Mouse (Mus musculus) midbrain, postnatal 0 days (tissue): Measurements from ENCODE around the gene Arsb. TPM values are rescaled to one million over a fixed set of nuclear protein-coding genes. Genes with fewer than 3 reads are reported as not detected.
A peak's percentile ranks its signal among the peaks of the same experiment; 100 is the strongest.

Source experiments
- ATAC-seq: fragments of 200-750 bp; cut with Nextera tagmentation; 2 replicates; pipeline ENCODE4 v1.8.0; 2017; ENCODE audit warnings: moderate number of reproducible peaks, mild to moderate bottlenecking, moderate TSS enrichment, moderate library complexity; ENCODE audit not compliant: low FRiP score
- DNase-seq: peaks from one replicate; pipeline ENCODE4 v3.0.0-alpha.2; 2015; ENCODE audit warnings: low spot score
- H3K27ac ChIP-seq: fragments of 300-500 bp; sonication (generic); 2 replicates; pipeline ENCODE4 v1.5.1; 2014; ENCODE audit warnings: low read depth, mild to moderate bottlenecking, low read length, mixed read lengths
- H3K27me3 ChIP-seq: fragments of 300-500 bp; sonication (generic); 2 replicates; pipeline ENCODE4 v1.6.1; 2014; ENCODE audit warnings: low read length, control low read depth, mixed read lengths; ENCODE audit not compliant: insufficient read depth
- H3K36me3 ChIP-seq: fragments of 300-500 bp; sonication (generic); 2 replicates; pipeline ENCODE4 v1.6.1; 2014; ENCODE audit warnings: low read length, control low read depth, mixed read lengths; ENCODE audit not compliant: insufficient read depth
- H3K4me1 ChIP-seq: fragments of 300-500 bp; sonication (generic); 2 replicates; pipeline ENCODE4 v1.6.1; 2014; ENCODE audit warnings: mild to moderate bottlenecking, control low read depth, antibody characterized with exemption, low read length, mixed read lengths; ENCODE audit not compliant: insufficient read depth
- H3K4me2 ChIP-seq: fragments of 300-500 bp; sonication (generic); 2 replicates; pipeline ENCODE4 v1.6.1; 2014; ENCODE audit warnings: low read depth, mild to moderate bottlenecking, low read length, mixed read lengths; ENCODE audit not compliant: poor library complexity, severe bottlenecking
- H3K4me3 ChIP-seq: fragments of 300-500 bp; sonication (generic); 2 replicates; pipeline ENCODE4 v1.5.1; 2014; ENCODE audit warnings: low read depth, mild to moderate bottlenecking, low read length, moderate library complexity
- H3K9ac ChIP-seq: fragments of 300-500 bp; sonication (generic); replicated peaks from 2 replicates; pipeline ENCODE4 v1.6.1; 2014; ENCODE audit warnings: mild to moderate bottlenecking, low read length, moderate library complexity, mixed read lengths; ENCODE audit not compliant: poor library complexity, severe bottlenecking
- H3K9me3 ChIP-seq: fragments of 300-500 bp; sonication (generic); 2 replicates; pipeline ENCODE4 v1.6.1; 2016; ENCODE audit warnings: low read length, control low read depth
- CTCF ChIP-seq: IDR thresholded peaks from 2 replicates; pipeline ENCODE4 v1.5.1; 2016; ENCODE audit warnings: antibody characterized with exemption, mild to moderate bottlenecking
- WGBS: fragments of 180-500 bp; shearing (Covaris S2); extraction: QIAGEN DNeasy Blood & Tissue Kit; methylation state at CpG from one replicate; pipeline ENCODE4 v1.1.7; 2014; 5-methylcytosine and 5-hydroxymethylcytosine counted together
- polyA plus RNA-seq: library from polyadenylated mRNA; unstranded; fragments of >200 nt; fragmentation: Nextera tagmentation; extraction: Ambion mirVana; gene quantifications from 2 replicates; pipeline ENCODE4 v1.2.1, GENCODE M21; 2015
- total RNA-seq: library from RNA; depleted of rRNA; stranded (reverse); fragments of >200 nt; gene quantifications from 2 replicates; pipeline ENCODE4 v1.2.3, GENCODE M21; 2014

Gene Arsb
- total and polyA plus RNA-seq, 2 experiments from 2014 or later = 13.1 to 15.2 TPM

GRCm38 (mm10) chr13:93852419-93853138 is 81.1 kb downstream of the Arsb start:
- no peaks in the 10 kb centered on the region for H3K9me3 ChIP-seq

DNA sequence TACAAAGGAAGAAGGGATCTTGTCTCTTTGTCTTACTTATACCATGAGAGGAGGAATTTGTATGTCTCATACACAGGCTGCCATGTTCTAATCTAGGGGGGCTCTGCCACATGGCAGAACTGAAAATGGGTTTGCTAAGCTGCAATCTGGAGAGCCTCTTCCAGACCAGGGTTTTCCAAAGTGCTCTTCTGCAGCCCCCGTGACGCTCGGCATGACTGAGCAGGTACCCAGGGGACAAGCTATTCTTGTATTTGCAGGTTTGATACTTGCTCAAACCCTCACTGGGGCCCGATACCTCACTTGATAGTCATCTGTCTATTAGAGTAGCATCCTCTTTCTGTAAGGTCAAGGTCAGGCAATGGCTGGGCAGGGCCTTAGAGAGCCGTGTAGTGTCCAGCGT is 82.3 kb downstream of the Arsb start:
- no peak overlapping the region for H3K4me3 ChIP-seq
- TF ChIP-seq CTCF = no peak
- H3K36me3 ChIP-seq = no peaks in the 10 kb centered on the region
- DNase-seq (no peak), ATAC-seq (no peak)
- H3K9me3 ChIP-seq = no peaks in the 10 kb centered on the region
- no peak overlapping the region for H3K27ac ChIP-seq
- no peaks in the 10 kb centered on the region for H3K27me3 ChIP-seq
- H3K4me1 ChIP-seq = no peaks in the 10 kb centered on the region; the same call in 1 of the 2 replicates
- no peak overlapping the region for H3K4me2 ChIP-seq
- WGBS = 86% methylated on average over 6 of the region's 6 CpGs
- H3K9ac ChIP-seq = no peak overlapping the region

More at GRCm38 (mm10) chr13:93852419-93853138, 81.1 kb downstream of the Arsb start:
- H3K27ac ChIP-seq = no peak overlapping the region
- DNase-seq (peak; percentile 10), ATAC-seq (no peak)
- WGBS = 62% methylated on average over 14 of the region's 14 CpGs
- no peak overlapping the region for H3K9ac ChIP-seq
- no peaks in the 10 kb centered on the region; the same call in 1 of the 2 replicates for H3K4me1 ChIP-seq
- no peaks in the 10 kb centered on the region for H3K36me3 ChIP-seq
- no peak overlapping the region for H3K4me3 ChIP-seq
- H3K4me2 ChIP-seq = no peak overlapping the region
- H3K27me3 ChIP-seq = no peaks in the 10 kb centered on the region
- TF ChIP-seq CTCF = no peak

- Histone ChIP-seq H3K4me2 (no peak overlapping the region), H3K27me3 (no peaks in the 10 kb centered on the region), H3K36me3 (no peaks in the 10 kb centered on the region), H3K4me1 (no peaks in the 10 kb centered on the region; the same call in 1 of the 2 replicates), H3K9ac (no peak overlapping the region), H3K9me3 (no peaks in the 10 kb centered on the region), H3K4me3 (no peak overlapping the region), H3K27ac (no peak overlapping the region)
- 83% methylated on average over 8 of the region's 8 CpGs for WGBS
- TF ChIP-seq CTCF = no peak
- DNase-seq (no peak), ATAC-seq (0 out of 2 replicates have a peak, but pooled peaks have one; percentile 38)
Observed at GRCm38 (mm10) chr13:93854325-93854724, 82.9 kb downstream of the Arsb start.

GRCm38 (mm10) chr13:93854966-93855562 is 83.6 kb downstream of the Arsb start:
- Histone ChIP-seq H3K4me2 (no peak overlapping the region), H3K9me3 (no peaks in the 10 kb centered on the region), H3K4me3 (no peak overlapping the region), H3K27ac (no peak overlapping the region), H3K27me3 (no peaks in the 10 kb centered on the region), H3K36me3 (no peaks in the 10 kb centered on the region), H3K9ac (no peak overlapping the region), H3K4me1 (no peaks in the 10 kb centered on the region; the same call in 1 of the 2 replicates)
- no peak for TF ChIP-seq CTCF
- 85% methylated on average over 3 of the region's 3 CpGs for WGBS
- ATAC-seq (no peak), DNase-seq (no peak)

GRCm38 (mm10) chr13:93855701-93856183 is 84.3 kb downstream of the Arsb start:
- Histone ChIP-seq H3K9me3 (no peaks in the 10 kb centered on the region), H3K9ac (no peak overlapping the region), H3K4me2 (no peak overlapping the region), H3K27me3 (no peaks in the 10 kb centered on the region), H3K4me3 (no peak overlapping the region), H3K36me3 (no peaks in the 10 kb centered on the region), H3K4me1 (no peaks in the 10 kb centered on the region; the same call in 1 of the 2 replicates), H3K27ac (no peak overlapping the region)
- TF ChIP-seq CTCF = peak; percentile 33
- no peak for DNase-seq
- 43% methylated on average over 11 of the region's 11 CpGs for WGBS
- no peak for ATAC-seq

DNA sequence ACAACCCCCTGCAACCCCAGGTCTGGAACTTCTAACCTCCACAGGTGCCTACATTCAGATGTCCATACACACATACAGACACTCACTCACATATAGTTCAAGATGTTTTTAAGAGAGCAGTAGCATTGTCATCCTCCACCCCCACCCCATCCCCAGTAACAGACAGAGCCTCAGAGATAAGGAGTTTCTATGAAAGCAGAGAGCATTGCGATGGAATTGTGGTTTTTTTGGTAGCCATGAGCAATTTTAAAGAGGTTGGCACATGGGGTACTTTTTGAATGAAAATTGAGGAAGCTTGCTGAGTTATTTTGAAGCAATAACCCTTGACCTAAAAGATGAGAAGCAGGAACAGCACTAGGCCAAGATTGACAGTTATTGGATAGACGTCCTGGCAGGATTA is 89.8 kb downstream of the Arsb start:
- H3K4me2 ChIP-seq = no peak overlapping the region
- H3K4me3 ChIP-seq = no peak overlapping the region
- WGBS = 88% methylated on average over 2 of the region's 2 CpGs
- H3K27me3 ChIP-seq = no peaks in the 10 kb centered on the region
- H3K36me3 ChIP-seq = no peaks in the 10 kb centered on the region
- DNase-seq (no peak), ATAC-seq (no peak)
- no peak overlapping the region for H3K9ac ChIP-seq
- H3K9me3 ChIP-seq = no peaks in the 10 kb centered on the region
- H3K4me1 ChIP-seq = no peaks in the 10 kb centered on the region
- no peak for TF ChIP-seq CTCF
- H3K27ac ChIP-seq = no peak overlapping the region
